Mouse (Mus musculus): ENCODE measurements around the gene Fat4. TPM values are rescaled to one million over a fixed set of nuclear protein-coding genes. Genes with fewer than 3 reads are reported as not detected.

The Fat4 gene
- polyA plus RNA-seq, 1 experiment = not detected

DNA sequence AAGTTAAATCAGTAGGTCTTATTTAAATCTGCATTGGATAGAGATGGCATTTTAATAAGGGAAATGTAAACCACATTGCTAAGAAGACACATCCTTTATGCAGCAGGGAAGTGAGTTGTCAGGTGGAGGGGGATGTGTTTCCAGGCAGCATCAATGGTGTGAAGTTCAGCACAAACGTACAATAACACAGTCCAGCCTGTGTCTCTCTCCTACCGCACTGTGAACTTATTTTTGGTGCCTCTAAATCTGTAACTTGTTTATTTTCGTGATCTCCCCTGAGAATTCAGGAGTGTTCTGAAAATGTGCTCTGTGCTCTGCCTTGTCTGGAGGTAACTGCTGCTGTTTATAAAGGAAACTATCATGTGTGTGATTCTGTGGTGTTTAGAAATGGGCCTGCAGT, 102.4 kb downstream of the Fat4 start:
- no peaks in the 10 kb centered on the region for H3K4me1 ChIP-seq (ENCODE audit: control insufficient read depth)
- H3K4me3 ChIP-seq (replicated peaks) = no peak overlapping the region
- no peaks in the 10 kb centered on the region for H3K36me3 ChIP-seq (ENCODE audit: control insufficient read depth)
- H3K27me3 ChIP-seq (ENCODE audit: control insufficient read depth) = no peaks in the 10 kb centered on the region
- TF ChIP-seq TAL1 (IDR thresholded peaks at IDR 0.05; ENCODE audit: low read length) (no peak), GATA1 (IDR thresholded peaks at IDR 0.05; ENCODE audit: low read length) (no peak)
- H3K9me3 ChIP-seq (ENCODE audit: control insufficient read depth, low read length) = no peaks in the 10 kb centered on the region

DNA sequence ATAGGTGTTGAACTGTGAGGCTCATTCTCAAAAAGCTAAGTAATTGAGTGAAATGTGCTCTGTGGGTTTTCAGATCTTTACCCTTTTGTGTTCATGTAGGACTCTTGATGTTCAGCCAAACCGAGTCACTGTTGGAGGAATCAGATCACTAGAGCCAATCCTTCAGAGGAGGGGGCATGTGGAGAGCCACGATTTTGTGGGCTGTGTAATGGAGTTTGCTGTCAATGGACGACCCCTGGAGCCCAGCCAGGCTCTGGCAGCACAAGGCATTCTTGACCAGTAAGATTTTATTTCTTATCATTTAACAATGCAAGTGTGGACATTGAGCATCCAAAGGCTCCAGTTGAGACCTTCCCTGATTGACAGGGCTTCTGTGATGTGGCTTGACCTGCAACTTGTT, 113.3 kb downstream of the Fat4 start:
- Histone ChIP-seq H3K4me1 (ENCODE audit: control insufficient read depth) (no peaks in the 10 kb centered on the region), H3K4me3 (replicated peaks) (no peak overlapping the region), H3K9me3 (ENCODE audit: control insufficient read depth, low read length) (no peaks in the 10 kb centered on the region), H3K27me3 (ENCODE audit: control insufficient read depth) (no peaks in the 10 kb centered on the region), H3K36me3 (ENCODE audit: control insufficient read depth) (no peaks in the 10 kb centered on the region)
- TF ChIP-seq GATA1 (IDR thresholded peaks at IDR 0.05; ENCODE audit: low read length) (no peak), TAL1 (IDR thresholded peaks at IDR 0.05; ENCODE audit: low read length) (no peak)

DNA sequence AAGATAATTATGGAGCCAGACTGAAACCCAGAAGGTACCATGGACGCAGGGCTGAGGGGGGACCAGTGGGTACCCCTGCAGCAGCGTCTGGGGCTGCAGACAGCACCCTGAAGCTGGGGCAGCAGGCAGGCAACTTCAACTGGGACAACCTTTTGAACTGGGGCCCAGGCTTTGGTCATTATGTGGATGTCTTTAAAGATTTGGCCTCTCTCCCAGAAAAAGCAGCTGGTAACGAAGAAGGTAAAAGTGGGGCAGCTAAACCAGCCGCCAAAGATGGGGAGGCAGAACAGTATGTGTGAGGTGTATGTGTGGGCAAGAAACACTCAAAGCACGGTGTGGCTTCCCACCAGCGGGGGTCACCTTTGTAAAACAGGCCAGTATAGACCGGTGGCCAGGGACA, 123.8 kb downstream of the Fat4 start:
- no peaks in the 10 kb centered on the region for H3K27me3 ChIP-seq (ENCODE audit: control insufficient read depth)
- TF ChIP-seq GATA1 (IDR thresholded peaks at IDR 0.05; ENCODE audit: low read length) = no peak
- TF ChIP-seq TAL1 (IDR thresholded peaks at IDR 0.05; ENCODE audit: low read length) = no peak
- no peaks in the 10 kb centered on the region for H3K36me3 ChIP-seq (ENCODE audit: control insufficient read depth)
- peaks cover 20% of the 10 kb centered on the region for H3K9me3 ChIP-seq (ENCODE audit: control insufficient read depth, low read length)
- no peaks in the 10 kb centered on the region for H3K4me1 ChIP-seq (ENCODE audit: control insufficient read depth)
- H3K4me3 ChIP-seq (replicated peaks) = no peak overlapping the region

GRCm38 (mm10) chr3:39017633-39018032, 130.9 kb downstream of the Fat4 start:
- H3K4me1 ChIP-seq (ENCODE audit: control insufficient read depth) = no peaks in the 10 kb centered on the region
- H3K4me3 ChIP-seq (replicated peaks) = no peak overlapping the region
- H3K27me3 ChIP-seq (ENCODE audit: control insufficient read depth) = no peaks in the 10 kb centered on the region
- H3K9me3 ChIP-seq (ENCODE audit: control insufficient read depth, low read length) = no peaks in the 10 kb centered on the region
- TF ChIP-seq GATA1 (IDR thresholded peaks at IDR 0.05; ENCODE audit: low read length) (no peak), TAL1 (IDR thresholded peaks at IDR 0.05; ENCODE audit: low read length) (no peak)
- no peaks in the 10 kb centered on the region for H3K36me3 ChIP-seq (ENCODE audit: control insufficient read depth)

GRCm38 (mm10) chr3:39036113-39036512, 149.4 kb downstream of the Fat4 start:
- TF ChIP-seq GATA1 (IDR thresholded peaks at IDR 0.05; ENCODE audit: low read length) (no peak), TAL1 (IDR thresholded peaks at IDR 0.05; ENCODE audit: low read length) (no peak)
- no peaks in the 10 kb centered on the region for H3K4me1 ChIP-seq (ENCODE audit: control insufficient read depth)

GRCm38 (mm10) chr3:39046425-39046824, 159.7 kb downstream of the Fat4 start:
- no peak for TF ChIP-seq GATA1 (IDR thresholded peaks at IDR 0.05; ENCODE audit: low read length)
- no peak for TF ChIP-seq TAL1 (IDR thresholded peaks at IDR 0.05; ENCODE audit: low read length)
- Histone ChIP-seq H3K4me3 (replicated peaks) (no peak overlapping the region), H3K9me3 (ENCODE audit: control insufficient read depth, low read length) (no peaks in the 10 kb centered on the region), H3K27me3 (ENCODE audit: control insufficient read depth) (no peaks in the 10 kb centered on the region), H3K4me1 (ENCODE audit: control insufficient read depth) (no peaks in the 10 kb centered on the region), H3K36me3 (ENCODE audit: control insufficient read depth) (no peaks in the 10 kb centered on the region)

More at GRCm38 (mm10) chr3:39036113-39036512, 149.4 kb downstream of the Fat4 start:
- H3K36me3 ChIP-seq (ENCODE audit: control insufficient read depth) = no peaks in the 10 kb centered on the region
- no peaks in the 10 kb centered on the region for H3K27me3 ChIP-seq (ENCODE audit: control insufficient read depth)
- no peaks in the 10 kb centered on the region for H3K9me3 ChIP-seq (ENCODE audit: control insufficient read depth, low read length)
- H3K4me3 ChIP-seq (replicated peaks) = no peak overlapping the region

GRCm38 (mm10) chr3:39047621-39048303, 161.0 kb downstream of the Fat4 start:
- no peaks in the 10 kb centered on the region for H3K4me1 ChIP-seq (ENCODE audit: control insufficient read depth)
- no peaks in the 10 kb centered on the region for H3K9me3 ChIP-seq (ENCODE audit: control insufficient read depth, low read length)
- TF ChIP-seq GATA1 (IDR thresholded peaks at IDR 0.05; ENCODE audit: low read length) = no peak
- TF ChIP-seq TAL1 (IDR thresholded peaks at IDR 0.05; ENCODE audit: low read length) = no peak
- H3K36me3 ChIP-seq (ENCODE audit: control insufficient read depth) = no peaks in the 10 kb centered on the region
- H3K27me3 ChIP-seq (ENCODE audit: control insufficient read depth) = no peaks in the 10 kb centered on the region
- no peak overlapping the region for H3K4me3 ChIP-seq (replicated peaks)

- no peaks in the 10 kb centered on the region for H3K9me3 ChIP-seq (ENCODE audit: control insufficient read depth, low read length)
- H3K4me3 ChIP-seq (replicated peaks) = no peak overlapping the region
- no peak for TF ChIP-seq GATA1 (IDR thresholded peaks at IDR 0.05; ENCODE audit: low read length)
- no peak for TF ChIP-seq TAL1 (IDR thresholded peaks at IDR 0.05; ENCODE audit: low read length)
- no peaks in the 10 kb centered on the region for H3K4me1 ChIP-seq (ENCODE audit: control insufficient read depth)
- H3K27me3 ChIP-seq (ENCODE audit: control insufficient read depth) = no peaks in the 10 kb centered on the region
- no peaks in the 10 kb centered on the region for H3K36me3 ChIP-seq (ENCODE audit: control insufficient read depth)
These were observed 161.5 kb downstream of the Fat4 start for GRCm38 (mm10) chr3:39048304-39048667.

GRCm38 (mm10) chr3:39050130-39050529, 163.4 kb downstream of the Fat4 start:
- Histone ChIP-seq H3K36me3 (ENCODE audit: control insufficient read depth) (no peaks in the 10 kb centered on the region), H3K9me3 (ENCODE audit: control insufficient read depth, low read length) (no peaks in the 10 kb centered on the region), H3K4me3 (replicated peaks) (no peak overlapping the region), H3K27me3 (ENCODE audit: control insufficient read depth) (no peaks in the 10 kb centered on the region), H3K4me1 (ENCODE audit: control insufficient read depth) (no peaks in the 10 kb centered on the region)
- TF ChIP-seq TAL1 (IDR thresholded peaks at IDR 0.05; ENCODE audit: low read length) (no peak), GATA1 (IDR thresholded peaks at IDR 0.05; ENCODE audit: low read length) (no peak)

DNA sequence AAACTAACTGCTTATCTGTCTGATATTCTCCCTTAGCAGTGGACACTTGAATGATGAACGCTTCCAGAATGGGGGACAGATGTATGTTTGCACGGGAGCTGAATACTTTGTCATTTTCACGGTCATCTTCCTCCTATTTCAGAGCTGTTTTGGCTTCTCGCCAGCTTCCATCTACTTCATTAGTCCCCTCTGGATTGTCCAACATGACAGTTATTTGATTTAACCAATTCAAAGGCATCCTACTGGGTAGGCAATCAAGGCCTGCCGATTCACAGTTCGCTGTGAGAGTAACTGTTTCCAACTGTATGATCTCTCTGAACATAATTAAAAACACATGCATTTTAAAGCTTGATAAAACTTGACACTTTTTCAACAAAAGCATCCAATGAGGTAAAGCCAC, 166.3 kb downstream of the Fat4 start:
- TF ChIP-seq TAL1 (IDR thresholded peaks at IDR 0.05; ENCODE audit: low read length) = no peak
- TF ChIP-seq GATA1 (IDR thresholded peaks at IDR 0.05; ENCODE audit: low read length) = no peak
- no peaks in the 10 kb centered on the region; the same call in 1 of the 2 replicates for H3K9me3 ChIP-seq (ENCODE audit: control insufficient read depth, low read length)
- no peak overlapping the region for H3K4me3 ChIP-seq (replicated peaks)
- H3K27me3 ChIP-seq (ENCODE audit: control insufficient read depth) = no peaks in the 10 kb centered on the region
- no peaks in the 10 kb centered on the region for H3K4me1 ChIP-seq (ENCODE audit: control insufficient read depth)
- no peaks in the 10 kb centered on the region for H3K36me3 ChIP-seq (ENCODE audit: control insufficient read depth)

Data from erythroblast, embryonic 14.5 days (primary cell).